Mouse (Mus musculus) kidney, embryonic 16.5 days (tissue): ENCODE data around the gene Tiprl. TPM values are rescaled to one million over a fixed set of nuclear protein-coding genes. Genes with fewer than 3 reads are reported as not detected.

ENCODE experiments used
- ATAC-seq: fragments of 200-750 bp; cut with Nextera tagmentation; 2 replicates; pipeline ENCODE4 v1.8.0; 2017; ENCODE audit warnings: moderate TSS enrichment; ENCODE audit not compliant: low FRiP score, low TSS enrichment
- H3K27ac ChIP-seq: fragments of 300-500 bp; sonication (generic); 2 replicates; pipeline ENCODE4 v1.5.1; 2014; ENCODE audit warnings: low read length
- H3K27me3 ChIP-seq: fragments of 300-500 bp; sonication (generic); 2 replicates; pipeline ENCODE4 v1.6.1; 2014; ENCODE audit warnings: low read length, control low read depth, mixed read lengths; ENCODE audit not compliant: insufficient read depth
- H3K36me3 ChIP-seq: fragments of 300-500 bp; sonication (generic); 2 replicates; pipeline ENCODE4 v1.6.1; 2014; ENCODE audit warnings: low read length, control low read depth, mixed read lengths; ENCODE audit not compliant: insufficient read depth
- H3K4me1 ChIP-seq: fragments of 300-500 bp; sonication (generic); 2 replicates; pipeline ENCODE4 v1.6.1; 2014; ENCODE audit warnings: low read length, control low read depth, mixed read lengths; ENCODE audit not compliant: insufficient read depth
- H3K4me2 ChIP-seq: fragments of 300-500 bp; sonication (generic); replicated peaks from 2 replicates; pipeline ENCODE4 v1.6.1; 2014; ENCODE audit warnings: low read depth, low read length
- H3K4me3 ChIP-seq: fragments of 300-500 bp; sonication (generic); 2 replicates; pipeline ENCODE4 v1.5.1; 2014; ENCODE audit warnings: mild to moderate bottlenecking, low read length
- H3K9ac ChIP-seq: fragments of 300-500 bp; sonication (generic); replicated peaks from 2 replicates; pipeline ENCODE4 v1.6.1; 2014; ENCODE audit warnings: low read length
- H3K9me3 ChIP-seq: fragments of 300-500 bp; sonication (generic); 2 replicates; pipeline ENCODE4 v1.6.1; 2016; ENCODE audit warnings: low read length, control low read depth
- whole genome bisulfite sequencing: fragments of 180-500 bp; shearing (Covaris S2); extraction: QIAGEN DNeasy Blood & Tissue Kit; methylation state at CpG from one replicate; pipeline ENCODE4 v1.1.7; 2014; 5-methylcytosine and 5-hydroxymethylcytosine counted together
- polyA plus RNA-seq: library from polyadenylated mRNA; unstranded; fragments of >200 nt; fragmentation: Nextera tagmentation; extraction: Ambion mirVana; gene quantifications from 2 replicates; pipeline ENCODE4 v1.2.1, GENCODE M21; 2015

Tiprl gene
- polyA plus RNA-seq, 1 experiment from 2014 or later = 115 TPM

DNA sequence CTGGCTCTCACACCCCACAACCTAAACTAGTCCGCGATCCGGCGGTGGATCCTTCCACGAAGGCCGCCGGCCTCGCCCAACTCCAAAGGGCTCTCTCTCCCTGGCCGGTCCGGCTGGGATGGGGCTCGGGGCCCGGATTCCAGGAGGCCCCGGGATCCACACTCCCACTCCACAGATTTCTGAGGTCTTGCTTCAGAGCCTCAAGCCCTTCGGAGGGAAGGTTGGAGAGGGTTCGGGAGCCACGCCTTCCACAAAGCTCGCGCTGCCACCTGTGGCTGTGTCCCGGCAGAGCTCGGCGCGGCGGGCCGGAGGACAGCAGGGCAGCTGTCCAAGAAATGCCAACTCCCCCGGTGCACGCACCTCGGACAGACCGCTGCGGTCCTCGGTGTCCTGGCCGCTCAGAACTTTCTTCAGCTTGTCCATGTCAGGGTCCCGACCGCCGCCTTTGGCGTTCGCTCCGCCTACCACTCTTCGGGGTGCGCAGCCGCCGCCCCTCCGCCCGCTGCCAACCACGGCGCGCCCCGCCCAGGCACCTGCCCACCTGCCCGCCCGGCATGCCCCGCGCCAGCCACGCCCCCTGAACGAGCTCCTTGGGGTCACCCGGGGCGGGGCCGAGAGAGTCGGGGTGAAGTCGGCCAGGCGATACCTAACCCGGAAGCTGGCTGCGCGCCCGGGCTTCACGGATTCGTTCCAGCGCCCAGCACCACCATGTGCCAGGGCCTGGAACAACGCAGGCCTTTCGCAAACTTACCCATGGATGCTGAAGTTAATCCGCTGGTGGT is 42.7 kb downstream of the Tiprl start, which contains the start of gene Sft2d2:
Gene Sft2d2, minus strand, starts transcription at position 559 of the 782 bp plus-strand sequence.
- Histone ChIP-seq H3K9me3 (no peaks in the 10 kb centered on the region), H3K4me3 (peak within 1 kb of the TSS; percentile 66), H3K36me3 (no peaks in the 10 kb centered on the region), H3K4me2 (peak within 1 kb of the TSS; percentile 65), H3K9ac (peak within 1 kb of the TSS; percentile 79), H3K27ac (peak within 1 kb of the TSS; percentile 90), H3K4me1 (peaks cover 19% of the 10 kb centered on the region), H3K27me3 (no peaks in the 10 kb centered on the region)
- ATAC-seq = peak; percentile 94
- WGBS = under 1% methylated on average over 65 of the region's 69 CpGs

DNA sequence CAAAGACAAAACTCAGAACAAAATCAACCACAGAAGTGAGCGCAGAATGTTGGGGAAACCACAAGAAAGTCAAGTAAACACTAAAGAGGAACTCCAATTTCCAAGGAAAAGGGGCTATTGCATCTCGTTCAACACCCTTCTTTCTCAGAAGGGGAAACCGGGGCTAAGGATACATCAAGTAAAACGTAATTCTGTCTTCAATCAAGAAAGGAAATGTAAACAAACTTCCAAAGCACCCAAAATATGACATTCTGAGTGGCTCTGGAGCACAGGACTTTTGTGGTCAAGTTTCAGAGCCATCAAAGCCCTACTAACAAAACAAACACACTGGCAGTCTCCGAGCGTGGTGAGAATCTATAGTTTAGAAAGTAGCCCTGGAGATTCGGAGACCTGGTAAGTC is 43.4 kb downstream of the Tiprl start:
- peak overlapping the region; percentile 79 for H3K9ac ChIP-seq
- H3K36me3 ChIP-seq = no peaks in the 10 kb centered on the region
- peaks cover 24% of the 10 kb centered on the region for H3K4me1 ChIP-seq
- no peaks in the 10 kb centered on the region for H3K9me3 ChIP-seq
- peak overlapping the region; percentile 65 for H3K4me2 ChIP-seq
- no peak for ATAC-seq
- H3K27ac ChIP-seq = peak overlapping the region; percentile 90
- peak overlapping the region; percentile 66 for H3K4me3 ChIP-seq
- 6% methylated on average over 7 of the region's 7 CpGs for WGBS
- no peaks in the 10 kb centered on the region for H3K27me3 ChIP-seq

DNA sequence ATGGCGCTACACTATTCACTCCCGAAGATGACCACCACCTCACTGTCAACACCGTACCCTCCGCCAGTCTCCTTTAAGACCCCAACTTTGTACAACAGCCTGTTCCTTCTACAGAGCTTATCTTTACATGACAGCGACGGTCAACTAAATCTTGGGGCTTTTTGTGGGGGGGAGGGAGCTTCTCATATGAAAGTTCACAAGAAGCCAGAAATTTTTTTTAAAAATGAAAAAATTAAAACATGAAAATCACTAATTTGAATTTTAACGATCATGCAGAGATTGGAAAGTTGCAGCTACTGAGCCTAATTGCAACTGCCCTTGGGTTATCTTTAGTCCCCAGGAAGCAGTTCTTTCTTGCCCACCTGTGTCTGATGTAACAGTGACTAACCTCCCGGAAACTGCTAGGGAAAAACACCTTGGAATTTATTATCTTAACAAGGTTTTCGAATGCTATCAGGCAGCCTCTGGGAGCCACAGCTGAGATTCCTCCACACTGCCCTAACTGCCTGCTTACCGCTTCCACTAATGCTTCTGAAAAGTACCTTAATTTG is 44.0 kb downstream of the Tiprl start:
- no peak overlapping the region; the same call in 1 of the 2 replicates for H3K9ac ChIP-seq
- no peak for ATAC-seq
- WGBS = 52% methylated on average over 10 of the region's 10 CpGs

DNA sequence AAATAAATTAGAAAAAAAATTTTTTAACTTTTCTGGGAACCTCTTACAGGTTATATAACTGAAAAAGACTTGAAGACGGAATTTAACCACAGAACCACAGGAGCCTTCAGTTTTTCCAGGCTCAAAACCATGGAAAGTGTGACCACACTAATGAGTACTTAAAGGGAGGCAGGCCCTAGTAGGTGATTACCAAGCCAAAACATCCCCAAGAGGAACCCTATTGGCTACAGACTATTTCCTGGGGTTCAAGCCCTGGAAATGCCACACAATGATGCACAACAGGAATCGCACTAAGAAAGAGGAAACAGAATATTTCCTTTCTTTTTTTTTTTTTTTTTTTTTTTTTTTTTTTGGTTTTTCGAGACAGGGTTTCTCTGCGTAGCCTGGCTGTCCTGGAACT is 44.7 kb downstream of the Tiprl start:
- H3K9me3 ChIP-seq = no peaks in the 10 kb centered on the region
- ATAC-seq = no peak
- no peak overlapping the region for H3K4me3 ChIP-seq
- peaks cover 24% of the 10 kb centered on the region for H3K4me1 ChIP-seq
- WGBS = 76% methylated on average over 4 of the region's 4 CpGs
- H3K9ac ChIP-seq = no peak overlapping the region
- H3K36me3 ChIP-seq = no peaks in the 10 kb centered on the region
- H3K4me2 ChIP-seq = no peak overlapping the region
- no peaks in the 10 kb centered on the region for H3K27me3 ChIP-seq
- no peak overlapping the region for H3K27ac ChIP-seq

More for the DNA sequence above, 44.0 kb downstream of the Tiprl start:
- Histone ChIP-seq H3K4me3 (peak overlapping the region; percentile 66), H3K9me3 (no peaks in the 10 kb centered on the region), H3K36me3 (no peaks in the 10 kb centered on the region), H3K27ac (no peak overlapping the region), H3K4me1 (peaks cover 24% of the 10 kb centered on the region), H3K4me2 (peak overlapping the region; percentile 65), H3K27me3 (no peaks in the 10 kb centered on the region)

DNA sequence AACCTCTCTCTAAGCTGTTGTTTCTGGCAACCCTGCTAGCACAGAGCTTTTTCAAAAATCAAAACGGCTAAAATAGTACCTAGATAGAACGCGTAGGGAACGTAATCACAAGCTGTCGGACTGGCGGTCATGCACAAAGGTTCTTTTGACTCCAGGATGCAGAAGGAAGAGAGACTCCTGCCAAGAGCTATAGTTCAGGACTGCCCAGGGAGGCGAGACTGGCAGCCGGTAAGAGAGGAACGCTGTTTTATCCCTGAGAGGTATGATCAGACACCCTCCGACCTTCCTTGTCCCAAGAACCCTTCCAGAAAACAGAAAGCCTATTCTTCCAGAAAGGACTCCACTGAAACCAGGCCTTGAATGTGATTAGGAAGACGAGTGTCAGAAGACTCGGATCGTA is 45.2 kb downstream of the Tiprl start:
- H3K4me2 ChIP-seq = no peak overlapping the region
- no peak overlapping the region for H3K4me3 ChIP-seq
- H3K9ac ChIP-seq = no peak overlapping the region
- no peak overlapping the region for H3K27ac ChIP-seq
- peaks cover 1% of the 10 kb centered on the region; the same call in 1 of the 2 replicates for H3K36me3 ChIP-seq
- peaks cover 24% of the 10 kb centered on the region for H3K4me1 ChIP-seq
- ATAC-seq = no peak
- H3K9me3 ChIP-seq = no peaks in the 10 kb centered on the region
- H3K27me3 ChIP-seq = no peaks in the 10 kb centered on the region
- 75% methylated on average over 13 of the region's 13 CpGs for WGBS

DNA sequence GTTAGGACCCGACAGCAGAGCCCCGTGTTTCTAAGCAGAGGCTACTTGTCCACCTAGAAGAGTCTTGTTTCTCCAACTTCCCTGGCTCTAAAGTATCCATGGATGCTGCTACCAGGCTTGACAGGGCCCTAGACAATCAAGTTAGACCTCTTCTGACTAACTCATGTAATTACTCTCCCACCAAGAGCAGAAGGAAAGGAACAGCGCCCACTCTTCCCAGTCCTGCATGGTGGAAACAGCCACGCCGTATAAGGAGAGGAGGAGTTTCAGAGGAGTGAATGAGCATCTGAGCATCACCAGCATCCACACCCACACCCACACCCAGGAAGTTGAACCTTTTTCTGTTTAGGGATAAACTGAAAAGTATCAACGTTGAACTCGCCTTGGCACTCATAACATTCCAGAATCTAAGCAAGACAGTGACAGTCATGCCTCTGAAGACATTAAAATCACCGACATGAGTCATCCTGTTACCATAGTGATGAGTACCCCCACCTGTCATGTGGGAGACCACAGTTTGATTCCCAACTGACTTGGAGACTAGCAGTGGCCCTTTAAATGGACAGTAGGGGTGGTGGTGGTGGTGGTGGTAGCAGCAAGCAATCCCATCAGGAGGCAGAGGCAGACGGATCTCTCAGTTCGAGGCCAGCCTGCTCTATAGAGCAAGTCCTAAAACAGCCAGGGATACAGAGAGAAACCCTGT is 46.1 kb downstream of the Tiprl start:
- Histone ChIP-seq H3K27ac (no peak overlapping the region), H3K4me3 (no peak overlapping the region), H3K4me1 (peaks cover 24% of the 10 kb centered on the region), H3K36me3 (peaks cover 8% of the 10 kb centered on the region; the same call in 1 of the 2 replicates), H3K9me3 (no peaks in the 10 kb centered on the region), H3K9ac (no peak overlapping the region), H3K4me2 (no peak overlapping the region), H3K27me3 (no peaks in the 10 kb centered on the region)
- no peak for ATAC-seq
- WGBS = 89% methylated on average over 10 of the region's 10 CpGs

DNA sequence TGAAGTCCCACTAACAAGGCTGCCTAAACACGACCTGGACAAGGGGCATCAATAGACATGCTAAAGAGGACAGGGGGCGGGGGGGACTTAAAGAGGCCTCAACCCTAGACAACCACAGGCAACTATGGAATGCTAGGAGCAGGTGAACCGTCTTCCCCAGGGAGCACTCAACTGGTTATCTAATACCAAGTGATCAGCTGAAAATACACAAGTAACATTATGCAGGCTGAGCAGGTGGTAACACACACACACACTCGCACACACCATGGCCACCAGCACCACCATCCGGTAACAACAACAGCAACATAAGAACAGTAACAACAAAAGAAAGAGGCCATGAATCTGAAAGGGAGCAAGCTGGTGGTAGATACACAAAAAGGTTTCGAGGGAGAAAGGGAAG is 46.7 kb downstream of the Tiprl start:
- Histone ChIP-seq H3K27me3 (no peaks in the 10 kb centered on the region), H3K4me1 (peaks cover 22% of the 10 kb centered on the region), H3K9me3 (no peaks in the 10 kb centered on the region), H3K4me3 (no peak overlapping the region), H3K36me3 (peaks cover 8% of the 10 kb centered on the region; the same call in 1 of the 2 replicates), H3K9ac (no peak overlapping the region), H3K4me2 (no peak overlapping the region), H3K27ac (no peak overlapping the region)
- no peak for ATAC-seq
- 82% methylated on average over 6 of the region's 6 CpGs for WGBS

DNA sequence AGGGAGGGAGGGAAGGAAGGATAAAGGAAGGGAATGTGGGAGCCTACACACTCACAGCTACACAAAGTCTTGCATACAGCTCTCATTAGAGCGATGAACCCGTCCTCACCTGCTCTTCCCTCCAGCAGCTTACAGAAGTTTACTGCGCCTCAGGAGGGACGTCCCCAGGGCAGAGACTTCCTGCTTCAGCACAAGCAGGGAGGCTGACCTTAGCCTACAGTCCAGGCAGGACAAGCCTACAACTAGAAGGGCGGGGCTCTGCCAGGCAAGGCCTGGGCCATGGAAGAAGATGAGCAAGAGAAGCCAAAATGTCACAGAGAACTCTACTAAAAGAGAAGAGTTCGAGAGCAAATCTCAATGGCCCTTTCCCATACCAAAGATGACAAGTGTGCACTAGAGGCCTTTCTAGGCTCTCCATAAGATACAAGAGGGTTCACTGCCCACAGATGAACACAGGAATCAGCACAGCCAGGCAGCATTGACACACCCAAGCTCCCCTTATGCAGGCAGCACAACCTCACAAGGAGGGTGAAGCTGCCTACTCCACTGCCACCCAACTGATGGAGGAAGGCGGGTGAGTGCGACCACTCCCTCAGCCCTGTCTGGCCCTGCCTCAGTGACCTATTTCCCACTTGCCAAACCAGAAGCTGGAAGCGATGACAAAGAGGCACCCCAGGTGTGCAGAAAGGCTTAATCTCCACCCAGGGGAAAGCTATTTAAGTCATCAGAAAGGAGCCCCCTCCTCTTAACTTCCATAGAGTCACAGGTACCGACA is 47.8 kb downstream of the Tiprl start:
- WGBS = 71% methylated on average over 10 of the region's 10 CpGs
- ATAC-seq = no peak
- no peak overlapping the region for H3K27ac ChIP-seq
- H3K9me3 ChIP-seq = no peaks in the 10 kb centered on the region
- H3K4me2 ChIP-seq = no peak overlapping the region
- peaks cover 17% of the 10 kb centered on the region for H3K36me3 ChIP-seq
- H3K27me3 ChIP-seq = no peaks in the 10 kb centered on the region
- peaks cover 16% of the 10 kb centered on the region; the same call in 1 of the 2 replicates for H3K4me1 ChIP-seq
- no peak overlapping the region for H3K9ac ChIP-seq
- no peak overlapping the region for H3K4me3 ChIP-seq

DNA sequence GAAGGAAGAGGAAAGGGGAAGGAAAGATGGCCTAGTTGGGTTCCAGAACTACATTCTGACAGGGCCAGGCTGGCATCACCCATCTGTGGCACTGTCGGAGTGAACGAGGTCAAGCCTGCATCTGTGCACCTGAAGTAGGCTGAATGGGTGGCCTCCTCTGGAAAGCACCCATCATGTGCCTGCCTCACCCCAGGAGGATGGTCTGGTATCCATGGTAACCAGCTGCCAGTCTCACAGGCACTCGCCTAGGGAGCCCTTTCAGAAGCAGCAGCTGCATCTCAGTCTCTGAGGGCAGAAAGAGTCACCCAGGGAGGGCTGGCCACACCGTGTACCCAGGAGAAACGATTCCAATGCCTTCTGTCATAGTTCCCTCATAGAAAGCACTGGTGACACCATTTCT is 49.4 kb downstream of the Tiprl start:
- Histone ChIP-seq H3K27ac (no peak overlapping the region), H3K4me1 (peaks cover 9% of the 10 kb centered on the region; the same call in 1 of the 2 replicates), H3K4me2 (no peak overlapping the region), H3K9me3 (no peaks in the 10 kb centered on the region), H3K9ac (no peak overlapping the region), H3K27me3 (no peaks in the 10 kb centered on the region), H3K4me3 (no peak overlapping the region), H3K36me3 (peaks cover 24% of the 10 kb centered on the region)
- no peak for ATAC-seq
- 66% methylated on average over 5 of the region's 5 CpGs for WGBS
